Comparison of ENCODE assay signal across 29 mouse cellular contexts in the genomic region with DNA sequence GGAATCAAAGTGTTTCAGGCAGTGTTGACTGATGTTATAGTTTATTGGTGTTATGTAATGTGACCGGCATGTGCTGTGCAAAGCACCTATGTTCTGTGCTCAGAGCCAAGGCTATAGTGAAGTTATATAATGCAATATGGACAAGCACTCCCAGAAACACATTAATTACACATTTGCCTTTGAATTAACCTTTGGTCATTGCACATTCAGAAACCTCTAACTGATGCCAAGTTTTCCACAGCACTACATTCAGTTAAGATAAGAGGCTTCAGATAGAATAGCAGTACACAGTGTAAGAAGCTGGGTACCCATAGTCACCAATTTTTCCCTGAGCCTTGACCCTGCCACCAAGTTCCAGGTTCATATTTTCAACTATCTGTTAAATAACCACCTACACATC. TPM values are rescaled to one million over a fixed set of nuclear protein-coding genes. Genes with fewer than 3 reads are reported as not detected.
DNase-seq lines count a peak whose midpoint lies in the region; ATAC-seq and TF ChIP-seq lines count a peak whose summit lies in the region.
"Had no signal": no experiment of that assay in that cellular context is flagged by ENCODE, and none has a peak within 500 bp of the region (broad histone marks: within the 10 kb centered on the region; RNA-seq: fewer than 3 reads in every experiment).

No protein-coding gene starts in this region.

- WGBS in intestine, embryonic 15.5 days, result 84% methylated on average over 1 of the region's 1 CpGs
- WGBS in intestine, postnatal 0 days, result 44% methylated on average over 1 of the region's 1 CpGs
- WGBS in stomach, embryonic 16.5 days, result 69% methylated on average over 1 of the region's 1 CpGs

- ATAC-seq in intestine, embryonic 15.5 days, result peak; percentile 71
- ATAC-seq in intestine, postnatal 0 days, result peak; percentile 54
- 0 out of 2 replicates have a peak, but pooled peaks have one; percentile 33 for ATAC-seq in stomach, embryonic 16.5 days (ENCODE audit: insufficient read depth, low FRiP score)
- ATAC-seq: forebrain, embryonic 15.5 days; Patski had no signal

- 0 out of 2 replicates have a peak, but pooled peaks cover 6% of the 10 kb centered on the region for H3K4me1 ChIP-seq in intestine, embryonic 15.5 days (replicated peaks)
- no peaks in the 10 kb centered on the region; the same call in 1 of the 2 replicates for H3K4me1 ChIP-seq in intestine, postnatal 0 days (replicated peaks; ENCODE audit: control insufficient read depth, insufficient read depth, low read length)
- H3K4me1 ChIP-seq in stomach, embryonic 16.5 days (ENCODE audit: control insufficient read depth, insufficient read depth, low read length), result peaks cover 4% of the 10 kb centered on the region; the same call in 1 of the 2 replicates
- H3K4me1 ChIP-seq: embryonic facial prominence, embryonic 10.5 days; embryonic facial prominence, embryonic 13.5 days; forebrain, embryonic 12.5 days; forebrain, embryonic 15.5 days; heart, embryonic 10.5 days; hindbrain, embryonic 12.5 days; hindbrain, embryonic 15.5 days had no signal

- no peaks in the 10 kb centered on the region for H3K27me3 ChIP-seq in intestine, embryonic 15.5 days (replicated peaks)
- no peaks in the 10 kb centered on the region for H3K27me3 ChIP-seq in intestine, postnatal 0 days (replicated peaks; ENCODE audit: control insufficient read depth, insufficient read depth, low read length)
- no peaks in the 10 kb centered on the region for H3K27me3 ChIP-seq in stomach, embryonic 16.5 days (ENCODE audit: control insufficient read depth, insufficient read depth, low read length)
- H3K27me3 ChIP-seq: CH12.LX; embryonic facial prominence, embryonic 13.5 days; forebrain, embryonic 12.5 days; forebrain, embryonic 15.5 days; heart, embryonic 13.5 days; hindbrain, embryonic 12.5 days; hindbrain, embryonic 15.5 days; Patski had no signal

- H3K9ac ChIP-seq in intestine, embryonic 15.5 days, result no peak overlapping the region
- H3K9ac ChIP-seq in intestine, postnatal 0 days (ENCODE audit: low read depth, low read length), result no peak overlapping the region
- H3K9ac ChIP-seq in stomach, embryonic 16.5 days (ENCODE audit: low read length), result no peak overlapping the region
- H3K9ac ChIP-seq: embryonic facial prominence, embryonic 13.5 days; forebrain, embryonic 12.5 days; forebrain, embryonic 15.5 days; heart, embryonic 13.5 days; hindbrain, embryonic 12.5 days; hindbrain, embryonic 15.5 days had no signal

- peak; percentile 60 for DNase-seq in kidney, adult 9 months
- DNase-seq in kidney, postnatal 4 days, result no peak
- no peak for DNase-seq in gastrocnemius, adult 18-20 months (ENCODE audit: low spot score)
- DNase-seq in thymus, postnatal 25 days, result no peak
- DNase-seq: adrenal gland, postnatal 10 days; adrenal gland, postnatal 36 days; B cell, adult 2 months; cerebellum, adult 18-20 months; cerebellum, adult 9-10 months; cerebellum, postnatal 25 days; gastrocnemius, postnatal 10 days; gastrocnemius, postnatal 36 days; heart, adult 2 months; heart, postnatal 14 days had no signal

- no peak overlapping the region for H3K4me3 ChIP-seq in intestine, embryonic 15.5 days (replicated peaks)
- no peak overlapping the region for H3K4me3 ChIP-seq in intestine, postnatal 0 days (ENCODE audit: low read depth, low read length)
- no peak overlapping the region for H3K4me3 ChIP-seq in stomach, embryonic 16.5 days (replicated peaks; ENCODE audit: low read length)
- H3K4me3 ChIP-seq: embryonic facial prominence, embryonic 10.5 days; embryonic facial prominence, embryonic 13.5 days; erythroblast, embryonic 14.5 days; forebrain, embryonic 12.5 days; forebrain, embryonic 15.5 days; heart, adult 2 months; heart, embryonic 10.5 days; heart, embryonic 13.5 days; hindbrain, embryonic 12.5 days; hindbrain, embryonic 15.5 days had no signal

- H3K36me3 ChIP-seq in intestine, embryonic 15.5 days, result no peaks in the 10 kb centered on the region
- H3K36me3 ChIP-seq in intestine, postnatal 0 days (ENCODE audit: control insufficient read depth, insufficient read depth), result no peaks in the 10 kb centered on the region
- no peaks in the 10 kb centered on the region for H3K36me3 ChIP-seq in stomach, embryonic 16.5 days (ENCODE audit: control insufficient read depth, insufficient read depth, low read length)
- H3K36me3 ChIP-seq: embryonic facial prominence, embryonic 10.5 days; embryonic facial prominence, embryonic 13.5 days; forebrain, embryonic 12.5 days; forebrain, embryonic 15.5 days; G1E; heart, embryonic 10.5 days; heart, embryonic 13.5 days; hindbrain, embryonic 12.5 days; hindbrain, embryonic 15.5 days had no signal

- H3K9me3 ChIP-seq in intestine, embryonic 15.5 days, result no peaks in the 10 kb centered on the region
- H3K9me3 ChIP-seq in intestine, postnatal 0 days (ENCODE audit: control insufficient read depth), result no peaks in the 10 kb centered on the region
- H3K9me3 ChIP-seq in stomach, embryonic 16.5 days (replicated peaks; ENCODE audit: control insufficient read depth, low read length), result no peaks in the 10 kb centered on the region
- H3K9me3 ChIP-seq: embryonic facial prominence, embryonic 10.5 days; embryonic facial prominence, embryonic 13.5 days; forebrain, embryonic 12.5 days; forebrain, embryonic 15.5 days; G1E; heart, embryonic 10.5 days; heart, embryonic 13.5 days; hindbrain, embryonic 12.5 days; hindbrain, embryonic 15.5 days had no signal

- H3K4me2 ChIP-seq in intestine, embryonic 15.5 days (replicated peaks), result no peak overlapping the region
- no peak overlapping the region for H3K4me2 ChIP-seq in intestine, postnatal 0 days (replicated peaks; ENCODE audit: low read depth)
- H3K4me2 ChIP-seq in stomach, embryonic 16.5 days (ENCODE audit: low read depth, low read length), result no peak overlapping the region
- H3K4me2 ChIP-seq: embryonic facial prominence, embryonic 13.5 days; forebrain, embryonic 12.5 days; forebrain, embryonic 15.5 days; heart, embryonic 13.5 days; hindbrain, embryonic 12.5 days; hindbrain, embryonic 15.5 days had no signal

- no peak for TF ChIP-seq CTCF in intestine, postnatal 0 days (IDR thresholded peaks at IDR 0.05; ENCODE audit: low read depth)

- H3K27ac ChIP-seq in intestine, embryonic 15.5 days, result no peak overlapping the region
- no peak overlapping the region for H3K27ac ChIP-seq in intestine, postnatal 0 days (ENCODE audit: low read depth, low read length)
- no peak overlapping the region for H3K27ac ChIP-seq in stomach, embryonic 16.5 days (ENCODE audit: low read length)
- H3K27ac ChIP-seq: embryonic facial prominence, embryonic 10.5 days; embryonic facial prominence, embryonic 13.5 days; forebrain, embryonic 12.5 days; forebrain, embryonic 15.5 days; heart, adult 2 months; heart, embryonic 10.5 days; heart, embryonic 13.5 days; hindbrain, embryonic 12.5 days; hindbrain, embryonic 15.5 days had no signal

RNA-seq across cellular contexts. Expression of a gene that starts 32.0 kb away (rescaled TPM):
- polyA plus RNA-seq in intestine, embryonic 15.5 days (2015; fragmentation: Nextera tagmentation; extraction: Ambion mirVana), result 13.0 and 13.5 TPM in 2 replicates
- polyA plus RNA-seq in intestine, postnatal 0 days (2015; fragmentation: Nextera tagmentation; extraction: Ambion mirVana), result 12.9 and 19.6 TPM in 2 replicates
- polyA plus RNA-seq in stomach, embryonic 16.5 days (2015; fragmentation: Nextera tagmentation; extraction: Ambion mirVana), result 9.8 and 10.9 TPM in 2 replicates
- total RNA-seq in gastrocnemius, adult 18-20 months (2021), result 10 to 100 TPM in 1 of 2 experiments, 1 to 10 TPM in 1; 9.1 to 10.6 TPM
